Mouse (Mus musculus) cerebellum, adult 2 months (tissue): Measurements from ENCODE around the gene Ccl24.

Experiments
- CTCF ChIP-seq: fragments of 200-500 bp; IDR thresholded peaks from 2 replicates; pipeline ENCODE4 v1.5.1; 2011; ENCODE audit warnings: low read depth, mild to moderate bottlenecking, control low read depth, low read length, moderate library complexity, borderline replicate concordance; ENCODE audit not compliant: insufficient read depth
- POLR2A ChIP-seq: fragments of 200-500 bp; IDR thresholded peaks from 2 replicates; pipeline ENCODE4 v1.6.1; 2011; ENCODE audit warnings: low read length, control low read depth, borderline replicate concordance; ENCODE audit not compliant: insufficient read depth

GRCm38 (mm10) chr5:135556259-135556658 lies 16.6 kb downstream of the Ccl24 start:
- no peak for TF ChIP-seq POLR2A
- no peak for TF ChIP-seq CTCF
